Mouse (Mus musculus) liver, adult 2 months (tissue): ENCODE data around the gene I0C0044D17Rik. TPM values are rescaled to one million over a fixed set of nuclear protein-coding genes. Genes with fewer than 3 reads are reported as not detected.
A peak's percentile ranks its signal among the peaks of the same experiment; 100 is the strongest.

Source experiments
- DNase-seq: peaks from one replicate; pipeline ENCODE4 v3.0.0-alpha.2; 2011; ENCODE audit warnings: low read depth, low spot score; ENCODE audit errors: extremely low read depth
- H3K27ac ChIP-seq: fragments of 200-500 bp; replicated peaks from 2 replicates; pipeline ENCODE4 v1.5.1; 2012; ENCODE audit warnings: low read depth, mild to moderate bottlenecking, control low read depth, inconsistent platforms, low read length; ENCODE audit not compliant: insufficient read depth
- H3K27me3 ChIP-seq: fragments of 200-500 bp; 2 replicates; pipeline ENCODE4 v1.6.1; 2012; ENCODE audit warnings: mild to moderate bottlenecking, moderate library complexity, low read length, inconsistent platforms; ENCODE audit not compliant: control insufficient read depth, insufficient read depth
- H3K36me3 ChIP-seq: fragments of 200-500 bp; 2 replicates; pipeline ENCODE4 v1.6.1; 2012; ENCODE audit warnings: low read length, inconsistent platforms; ENCODE audit not compliant: control insufficient read depth, insufficient read depth
- H3K4me1 ChIP-seq: fragments of 200-500 bp; 2 replicates; pipeline ENCODE4 v1.6.1; 2011; ENCODE audit warnings: low read length; ENCODE audit not compliant: control insufficient read depth, insufficient read depth
- H3K4me3 ChIP-seq: fragments of 200-500 bp; 2 replicates; pipeline ENCODE4 v1.5.1; 2011; ENCODE audit warnings: low read depth, mild to moderate bottlenecking, control low read depth, low read length, moderate library complexity; ENCODE audit not compliant: insufficient read depth
- H3K79me2 ChIP-seq: fragments of 200-500 bp; 2 replicates; pipeline ENCODE4 v1.6.1; 2012; ENCODE audit warnings: inconsistent platforms, mild to moderate bottlenecking, low read length, moderate library complexity; ENCODE audit not compliant: control insufficient read depth, insufficient read depth
- H3K9ac ChIP-seq: fragments of 200-500 bp; 2 replicates; pipeline ENCODE4 v1.6.1; 2012; ENCODE audit warnings: low read depth, mild to moderate bottlenecking, control low read depth, inconsistent platforms, low read length
- CTCF ChIP-seq: fragments of 200-500 bp; IDR thresholded peaks from 2 replicates; pipeline ENCODE4 v1.5.1; 2011; ENCODE audit warnings: low read depth, low read length, control low read depth
- POLR2A ChIP-seq: fragments of 200-500 bp; IDR thresholded peaks from 2 replicates; pipeline ENCODE4 v1.6.1; 2011; ENCODE audit warnings: low read length, control low read depth; ENCODE audit not compliant: insufficient read depth; ENCODE audit errors: extremely low read depth
- WGBS: fragments of 180-500 bp; shearing (Covaris S2); methylation state at CpG from one replicate; pipeline ENCODE4 v1.1.7; 2018; 5-methylcytosine and 5-hydroxymethylcytosine counted together
- polyA plus RNA-seq: library from polyadenylated mRNA; depleted of rRNA; stranded (reverse); fragments of >200 nt; gene quantifications from 2 replicates; pipeline ENCODE4 v1.2.3, GENCODE M21; 2012
- total RNA-seq: library from RNA; depleted of rRNA; stranded (reverse); fragments of >200 nt; gene quantifications from 2 replicates; pipeline ENCODE4 v1.2.3, GENCODE M21; 2014

I0C0044D17Rik gene
- total and polyA plus RNA-seq, 2 experiments: not detected

DNA sequence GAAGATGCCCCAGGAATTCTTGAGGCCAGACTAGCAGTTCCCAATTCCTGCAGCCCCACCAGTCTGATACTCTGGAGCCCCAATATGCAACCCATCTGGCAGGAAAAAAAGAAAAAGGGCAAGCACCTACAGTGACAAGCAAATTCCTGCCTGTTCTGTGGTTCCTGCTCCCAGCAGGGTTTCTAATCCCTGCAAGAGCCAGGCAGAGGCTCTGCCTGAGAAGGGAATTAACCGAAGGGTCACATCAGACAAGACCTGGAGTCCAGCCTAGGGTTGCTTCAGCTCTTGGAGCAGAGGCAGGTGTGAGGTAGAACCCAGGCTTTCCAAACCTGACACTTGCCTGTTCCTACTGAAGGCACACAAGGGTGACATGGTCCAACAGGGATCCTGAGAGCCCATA lies 32.9 kb downstream of the I0C0044D17Rik start:
- H3K4me3 ChIP-seq: no peak overlapping the region
- H3K36me3 ChIP-seq: no peaks in the 10 kb centered on the region
- H3K79me2 ChIP-seq: no peaks in the 10 kb centered on the region
- H3K27me3 ChIP-seq: 0 out of 2 replicates have a peak, but pooled peaks cover 1% of the 10 kb centered on the region
- H3K27ac ChIP-seq: no peak overlapping the region
- WGBS: 56% methylated on average over 1 of the region's 1 CpGs
- DNase-seq: no peak
- no peak overlapping the region for H3K9ac ChIP-seq
- peaks cover 6% of the 10 kb centered on the region; the same call in 1 of the 2 replicates for H3K4me1 ChIP-seq
- TF ChIP-seq CTCF: no peak
- TF ChIP-seq POLR2A: no peak

DNA sequence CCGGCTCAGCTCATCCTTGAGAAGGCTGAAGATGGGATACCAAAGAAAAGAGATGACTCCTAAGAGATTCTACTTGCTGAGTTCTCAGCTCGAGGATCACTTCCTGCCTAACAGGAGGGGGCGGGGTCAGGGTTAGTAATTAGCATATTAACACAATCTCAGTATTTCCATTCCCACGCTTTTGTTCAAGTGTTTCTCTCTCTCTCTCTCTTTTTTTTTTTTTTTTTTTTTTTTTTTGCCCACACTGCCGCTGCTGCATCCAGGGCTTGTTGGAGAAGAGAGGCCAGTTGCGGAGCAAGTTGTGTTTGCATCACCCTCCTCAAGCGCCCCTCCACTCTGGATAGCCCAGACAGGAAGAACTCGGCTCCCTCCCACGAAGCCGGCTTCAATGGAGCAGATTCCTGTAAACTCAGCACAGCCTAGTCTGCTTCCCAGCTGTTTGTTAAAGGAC lies 33.8 kb downstream of the I0C0044D17Rik start:
- no peak overlapping the region for H3K9ac ChIP-seq
- no peaks in the 10 kb centered on the region for H3K79me2 ChIP-seq
- no peak overlapping the region for H3K4me3 ChIP-seq
- 0 out of 2 replicates have a peak, but pooled peaks cover 4% of the 10 kb centered on the region for H3K4me1 ChIP-seq
- WGBS: 9% methylated on average over 10 of the region's 10 CpGs
- H3K36me3 ChIP-seq: no peaks in the 10 kb centered on the region
- H3K27ac ChIP-seq: no peak overlapping the region
- DNase-seq: no peak
- TF ChIP-seq POLR2A (no peak), CTCF (no peak)
- H3K27me3 ChIP-seq: 0 out of 2 replicates have a peak, but pooled peaks cover 3% of the 10 kb centered on the region

DNA sequence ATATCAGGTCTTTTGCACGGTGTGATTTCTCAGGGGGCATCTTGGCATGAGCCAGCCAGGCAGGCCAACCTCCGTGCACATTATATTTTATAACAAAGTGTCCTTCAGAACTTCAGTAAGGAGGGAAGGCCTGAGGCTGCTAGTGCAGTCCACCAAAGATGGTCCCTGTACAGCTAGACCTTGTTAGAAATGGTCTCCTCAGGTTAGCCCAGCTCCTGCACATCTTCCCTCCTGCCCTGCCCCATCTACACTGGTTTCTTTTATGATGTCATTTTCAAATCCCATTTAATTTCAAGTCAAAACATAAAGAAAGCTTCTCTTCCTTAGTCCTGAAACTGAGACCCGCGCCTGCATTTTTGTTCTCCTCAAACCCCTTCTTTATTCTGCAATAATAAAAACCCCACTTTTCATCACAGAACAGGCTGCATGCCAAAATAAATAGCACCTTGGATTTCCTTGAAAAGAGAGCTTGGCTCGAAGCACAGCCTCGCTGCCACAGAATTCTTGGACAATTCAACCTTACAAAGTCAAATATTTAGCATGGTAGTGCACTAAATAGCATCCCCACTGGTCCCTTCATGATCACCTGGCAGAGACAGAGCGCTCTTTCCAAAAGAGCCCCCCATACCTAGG lies 34.4 kb downstream of the I0C0044D17Rik start:
- H3K27ac ChIP-seq: no peak overlapping the region
- H3K36me3 ChIP-seq: no peaks in the 10 kb centered on the region
- H3K27me3 ChIP-seq: 0 out of 2 replicates have a peak, but pooled peaks cover 3% of the 10 kb centered on the region
- 59% methylated on average over 7 of the region's 7 CpGs for WGBS
- no peaks in the 10 kb centered on the region for H3K79me2 ChIP-seq
- no peak overlapping the region for H3K9ac ChIP-seq
- H3K4me3 ChIP-seq: no peak overlapping the region
- TF ChIP-seq CTCF (no peak), POLR2A (no peak)
- 0 out of 2 replicates have a peak, but pooled peaks cover 4% of the 10 kb centered on the region for H3K4me1 ChIP-seq
- DNase-seq: peak; percentile 17

DNA sequence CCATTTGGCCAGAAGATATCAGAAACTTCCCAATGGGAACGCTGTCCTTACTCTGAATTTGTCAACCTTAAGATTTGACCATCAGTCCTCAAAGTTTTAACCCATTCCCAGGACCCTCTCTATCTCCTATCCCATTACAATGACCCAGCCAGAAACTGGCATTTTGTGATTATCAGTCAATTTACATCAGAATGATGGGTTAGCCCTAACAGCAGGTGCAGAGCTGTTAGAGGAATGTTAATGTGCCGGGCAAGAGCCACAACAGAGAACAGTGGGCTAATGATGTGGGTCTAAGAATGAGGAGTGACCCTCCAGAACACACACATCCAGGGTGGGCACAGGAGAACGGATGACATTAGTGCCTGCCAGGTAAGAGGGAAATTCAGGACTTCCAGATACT lies 37.4 kb downstream of the I0C0044D17Rik start:
- H3K27ac ChIP-seq: no peak overlapping the region
- 0 out of 2 replicates have a peak, but pooled peaks cover 4% of the 10 kb centered on the region for H3K4me1 ChIP-seq
- no peak for TF ChIP-seq CTCF
- no peak for TF ChIP-seq POLR2A
- no peaks in the 10 kb centered on the region for H3K79me2 ChIP-seq
- H3K36me3 ChIP-seq: no peaks in the 10 kb centered on the region
- no peak for DNase-seq
- no peak overlapping the region for H3K9ac ChIP-seq
- 47% methylated on average over 3 of the region's 3 CpGs for WGBS
- no peak overlapping the region for H3K4me3 ChIP-seq
- 0 out of 2 replicates have a peak, but pooled peaks cover 3% of the 10 kb centered on the region for H3K27me3 ChIP-seq

DNA sequence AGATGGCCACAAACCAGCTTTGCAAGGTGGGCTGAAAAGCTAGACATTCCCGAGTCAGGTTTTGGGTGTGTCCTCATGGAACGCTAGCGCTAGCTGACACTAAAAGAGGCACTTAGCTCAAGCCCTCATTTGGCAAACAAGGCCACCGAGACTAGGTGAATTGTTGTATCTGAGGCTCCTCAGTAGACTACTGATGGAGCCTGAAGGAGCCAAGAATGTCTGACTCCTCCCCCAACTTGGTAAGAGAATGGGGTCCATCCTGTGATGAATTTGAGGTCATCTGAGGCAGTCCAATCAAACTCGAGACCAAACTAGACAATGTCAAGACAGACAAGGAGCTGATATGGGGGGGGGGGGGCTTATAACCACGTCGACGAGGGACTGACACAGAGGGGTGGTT lies 37.8 kb downstream of the I0C0044D17Rik start:
- no peaks in the 10 kb centered on the region for H3K79me2 ChIP-seq
- no peak overlapping the region for H3K9ac ChIP-seq
- 0 out of 2 replicates have a peak, but pooled peaks cover 4% of the 10 kb centered on the region for H3K4me1 ChIP-seq
- no peak overlapping the region for H3K4me3 ChIP-seq
- H3K36me3 ChIP-seq: no peaks in the 10 kb centered on the region
- DNase-seq: no peak
- 35% methylated on average over 8 of the region's 8 CpGs for WGBS
- no peak for TF ChIP-seq CTCF
- no peak for TF ChIP-seq POLR2A
- H3K27me3 ChIP-seq: 0 out of 2 replicates have a peak, but pooled peaks cover 3% of the 10 kb centered on the region
- H3K27ac ChIP-seq: no peak overlapping the region

DNA sequence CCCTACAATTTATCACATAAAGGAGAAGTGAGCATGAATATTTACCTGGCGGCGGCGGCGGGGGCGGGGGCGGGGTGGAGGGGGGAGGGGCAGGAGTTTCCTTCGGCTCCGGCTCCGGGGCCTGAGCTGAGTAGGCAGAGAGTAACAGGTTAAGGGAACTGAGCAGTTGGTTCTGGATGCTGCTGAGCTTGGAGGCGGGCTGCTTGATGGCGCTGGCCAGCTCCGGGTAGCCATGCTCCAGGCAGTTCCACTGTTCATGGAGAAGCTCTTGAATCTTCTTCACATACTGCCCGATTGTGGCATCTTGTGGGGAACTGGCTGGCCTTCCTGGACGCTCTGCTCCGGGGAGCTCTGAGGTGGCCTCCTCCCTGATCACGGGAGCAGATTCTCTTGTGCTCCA lies 45.4 kb downstream of the I0C0044D17Rik start:
- Histone ChIP-seq H3K27ac (no peak overlapping the region), H3K4me3 (no peak overlapping the region), H3K36me3 (no peaks in the 10 kb centered on the region), H3K79me2 (no peaks in the 10 kb centered on the region), H3K4me1 (no peaks in the 10 kb centered on the region), H3K27me3 (0 out of 2 replicates have a peak, but pooled peaks cover 3% of the 10 kb centered on the region), H3K9ac (no peak overlapping the region)
- TF ChIP-seq POLR2A (no peak), CTCF (no peak)
- WGBS: 13% methylated on average over 16 of the region's 16 CpGs
- DNase-seq: no peak
